Mouse (Mus musculus) kidney, postnatal 14 days (tissue): ENCODE data around the gene Tusc2.

Experiments used
- DNase-seq: peaks from one replicate; pipeline ENCODE4 v3.0.0; 2022; ENCODE audit warnings: mixed read lengths

Gene Tusc2

DNA sequence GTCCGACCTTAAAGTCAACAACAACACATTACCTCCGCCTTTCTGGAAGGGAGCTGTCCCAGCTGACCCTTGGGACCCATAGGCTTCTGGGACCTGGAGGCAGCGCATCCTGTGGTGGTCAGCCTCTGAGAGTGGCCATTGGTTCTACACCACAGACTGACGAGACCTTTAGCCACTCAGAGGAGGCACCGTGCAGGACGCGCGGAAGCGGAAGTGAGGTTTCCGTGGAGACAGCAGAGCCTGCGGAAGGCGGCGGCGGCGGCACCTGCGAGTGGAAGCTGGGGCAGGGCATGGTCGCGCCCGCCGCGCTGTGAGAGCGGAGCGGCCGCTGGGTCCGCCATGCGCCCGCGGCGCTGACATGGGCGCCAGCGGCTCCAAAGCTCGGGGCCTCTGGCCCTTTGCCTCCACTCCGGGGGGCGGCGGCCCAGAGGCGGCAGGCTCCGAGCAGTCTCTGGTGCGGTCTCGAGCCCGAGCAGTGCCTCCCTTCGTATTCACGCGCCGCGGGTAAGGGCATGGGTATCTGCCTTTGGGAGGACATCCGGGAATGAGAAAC, at the start of gene Tusc2:
Gene Tusc2, plus strand, starts transcription at position 227 of the 553 bp plus-strand sequence.
- peak; percentile 97 for DNase-seq

GRCm38 (mm10) chr9:107514303-107514955, 48.6 kb upstream of the Tusc2 start:
- peak; percentile 83 for DNase-seq

GRCm38 (mm10) chr9:107520331-107520730, 42.7 kb upstream of the Tusc2 start:
- no peak for DNase-seq

- DNase-seq: no peak
Measured at GRCm38 (mm10) chr9:107521190-107521589, 41.9 kb upstream of the Tusc2 start.

DNA sequence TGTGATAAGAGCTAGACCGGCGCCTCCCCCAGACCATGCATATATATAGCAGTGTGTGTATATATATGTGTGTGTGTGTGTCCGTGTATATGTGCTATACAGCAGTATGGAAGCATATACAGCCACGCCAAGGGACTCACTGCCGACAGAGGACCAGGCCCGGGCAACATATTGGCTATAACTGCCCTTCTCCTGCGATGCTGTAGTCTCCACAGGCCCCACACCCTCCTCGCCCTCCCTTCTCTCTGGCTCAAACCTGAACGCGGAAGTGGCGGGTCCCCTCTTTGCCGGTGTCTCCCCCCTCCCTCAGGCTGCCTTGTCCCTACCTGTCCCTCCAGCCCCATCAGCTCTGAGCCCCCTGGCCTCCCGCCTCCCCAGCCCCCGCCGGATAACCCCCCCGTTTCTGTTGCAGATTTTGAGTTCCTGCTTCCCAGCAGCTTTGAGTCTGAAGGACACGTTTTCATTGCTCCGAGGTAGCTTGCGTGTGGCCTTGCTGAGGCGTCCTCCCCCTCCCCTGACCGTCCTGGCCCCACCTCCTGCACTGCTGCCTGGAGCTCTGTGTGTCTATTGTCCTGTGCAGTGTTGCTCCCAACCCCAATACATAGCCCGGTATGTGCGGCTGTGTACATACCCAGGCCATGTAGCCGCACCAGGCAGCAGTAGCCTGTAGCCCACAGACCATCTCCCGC, 41.2 kb upstream of the Tusc2 start:
- DNase-seq: no peak

DNA sequence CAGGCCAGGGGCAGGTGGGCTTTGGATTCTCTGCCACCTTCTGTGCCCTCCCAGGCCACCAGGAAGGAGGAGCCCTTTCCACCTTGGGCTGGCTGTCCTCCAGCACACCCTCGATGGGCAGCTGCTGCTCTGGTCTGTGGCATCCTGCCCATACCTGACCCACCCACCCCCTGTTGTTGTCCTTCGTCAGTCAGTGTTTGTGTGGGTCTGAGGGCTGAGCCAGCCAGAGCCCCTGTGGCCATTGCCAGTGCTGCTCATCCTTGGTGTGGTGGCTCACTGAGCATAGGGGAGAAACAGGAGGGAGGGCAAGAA, 40.7 kb upstream of the Tusc2 start:
- no peak for DNase-seq

DNA sequence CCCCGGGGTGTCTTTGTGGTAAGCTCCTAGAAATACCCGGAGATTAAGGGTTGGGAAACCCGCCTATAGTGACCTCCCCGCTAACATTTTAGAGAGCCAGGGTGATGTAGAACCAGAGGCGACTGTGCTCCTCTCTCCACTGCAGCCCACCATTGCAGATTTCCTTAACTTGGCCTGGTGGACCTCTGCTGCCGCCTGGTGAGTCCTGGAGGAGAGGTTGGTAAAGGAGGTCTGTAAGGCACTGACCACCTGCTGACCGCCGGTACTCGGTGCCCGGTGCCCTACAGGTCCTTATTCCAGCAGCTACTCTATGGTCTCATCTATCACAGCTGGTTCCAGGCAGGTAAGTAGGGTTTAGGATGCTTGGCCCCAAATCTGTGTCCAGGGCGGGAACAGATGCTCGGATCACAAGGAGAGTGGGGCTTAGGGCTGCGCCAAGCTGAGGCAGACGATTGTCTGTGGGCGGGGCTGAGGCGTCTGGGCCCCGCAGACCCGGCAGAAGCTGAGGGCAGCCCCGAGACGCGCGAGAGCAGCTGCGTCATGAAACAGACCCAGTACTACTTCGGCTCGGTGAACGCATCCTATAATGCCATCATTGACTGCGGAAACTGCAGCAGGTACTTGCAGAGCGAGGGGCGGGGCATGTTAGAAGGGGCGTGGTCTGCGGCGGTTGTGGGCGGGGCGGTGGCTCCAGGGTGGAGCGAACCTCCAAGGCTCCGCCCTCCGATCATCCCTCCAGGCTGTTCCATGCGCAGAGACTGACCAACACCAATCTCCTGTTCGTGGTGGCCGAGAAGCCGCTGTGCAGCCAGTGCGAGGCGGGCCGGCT, 36.6 kb upstream of the Tusc2 start:
- peak; percentile 87 for DNase-seq

GRCm38 (mm10) chr9:107533791-107534407, 29.2 kb upstream of the Tusc2 start, which contains the start of gene Tmem115:
TSS of gene Tmem115 (plus strand) at chr9:107533945.
- peak; percentile 97 for DNase-seq

- no peak for DNase-seq
Measured at GRCm38 (mm10) chr9:107534408-107535202, 28.4 kb upstream of the Tusc2 start.

GRCm38 (mm10) chr9:107538231-107538630, 24.8 kb upstream of the Tusc2 start:
- DNase-seq: no peak

DNA sequence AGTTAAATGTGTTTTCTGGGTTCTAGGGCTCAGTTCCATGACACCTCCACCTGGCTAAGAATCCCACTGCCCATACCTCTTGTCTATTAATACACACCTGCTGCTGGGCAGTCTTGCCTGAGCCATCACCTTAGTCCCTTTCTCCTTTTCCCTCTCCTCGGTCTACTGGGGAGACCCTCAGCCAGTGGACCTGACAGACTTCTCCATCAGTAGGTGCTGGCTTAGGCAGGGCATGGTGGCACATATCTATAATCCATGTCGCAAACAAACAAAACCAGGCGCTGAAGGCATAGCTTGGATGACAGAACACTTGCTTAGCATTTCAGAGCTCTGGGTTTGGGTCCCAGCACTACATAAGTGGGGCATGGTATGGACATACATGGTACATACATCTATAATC, 24.3 kb upstream of the Tusc2 start:
- DNase-seq: no peak

GRCm38 (mm10) chr9:107539940-107540339, 23.1 kb upstream of the Tusc2 start:
- DNase-seq: no peak

GRCm38 (mm10) chr9:107540420-107540819, 22.6 kb upstream of the Tusc2 start:
- DNase-seq: no peak

DNA sequence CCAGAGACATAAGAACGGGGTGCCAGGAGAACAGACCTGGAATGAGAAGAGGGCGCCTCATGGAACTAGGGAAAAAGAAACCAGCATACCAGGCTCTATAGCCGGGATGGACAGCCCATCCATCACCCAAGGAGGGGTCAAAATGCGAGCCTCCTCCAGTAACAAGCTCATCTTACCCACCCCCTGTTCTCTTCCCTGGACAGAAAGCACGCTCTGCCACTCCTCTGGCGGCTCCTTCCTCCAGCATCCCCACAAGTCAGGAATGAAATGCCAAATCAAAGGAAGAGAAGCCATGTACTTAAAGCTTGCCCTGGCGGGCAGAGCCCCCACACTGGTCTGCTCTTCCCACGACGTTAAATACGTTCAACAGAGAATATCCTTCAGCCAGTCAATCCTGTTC, 22.1 kb upstream of the Tusc2 start:
- DNase-seq: no peak

GRCm38 (mm10) chr9:107541474-107542351, 21.3 kb upstream of the Tusc2 start, which contains the start of the genes Cyb561d2 and Nprl2:
TSS of gene Cyb561d2 (minus strand) at chr9:107542193.
TSS of gene Nprl2 (plus strand) at chr9:107542226.
- peak; percentile 96 for DNase-seq

DNA sequence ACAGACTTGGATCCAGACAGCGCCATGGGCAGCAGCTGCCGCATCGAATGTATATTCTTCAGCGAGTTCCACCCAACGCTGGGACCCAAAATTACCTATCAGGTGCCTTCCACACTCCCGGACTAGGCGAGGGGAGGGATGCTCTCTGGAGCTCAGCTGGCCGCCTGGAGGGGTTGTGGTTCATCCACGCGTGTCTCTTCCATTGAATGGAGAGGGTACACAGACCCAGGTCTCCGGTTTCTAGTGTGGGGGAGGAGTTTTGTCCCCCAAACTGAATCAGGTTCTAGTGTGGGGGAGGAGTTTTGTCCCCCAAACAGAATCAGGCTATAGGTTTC, 20.7 kb upstream of the Tusc2 start:
- no peak for DNase-seq

DNA sequence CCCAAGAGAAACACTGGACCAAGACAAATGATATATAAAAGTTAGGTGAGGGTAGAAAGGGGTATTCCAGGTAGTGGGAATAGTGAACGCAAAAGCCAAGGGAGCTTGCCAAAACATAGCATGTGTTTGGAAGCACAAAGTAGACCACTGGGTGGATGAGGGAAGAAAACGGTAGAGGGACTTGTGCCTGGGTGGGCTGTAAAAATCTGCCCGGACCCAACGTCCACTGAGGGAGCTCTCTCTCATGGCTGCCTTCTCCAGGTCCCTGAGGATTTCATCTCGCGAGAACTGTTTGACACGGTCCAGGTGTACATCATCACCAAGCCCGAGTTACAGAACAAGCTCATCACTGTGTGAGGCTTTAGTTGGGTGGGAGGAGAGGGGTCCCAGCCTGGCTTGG, 20.3 kb upstream of the Tusc2 start:
- DNase-seq: no peak

GRCm38 (mm10) chr9:107543299-107543698, 19.8 kb upstream of the Tusc2 start:
- no peak for DNase-seq

GRCm38 (mm10) chr9:107544196-107544700, 18.8 kb upstream of the Tusc2 start:
- DNase-seq: no peak

GRCm38 (mm10) chr9:107544729-107545128, 18.3 kb upstream of the Tusc2 start:
- DNase-seq: no peak

DNA sequence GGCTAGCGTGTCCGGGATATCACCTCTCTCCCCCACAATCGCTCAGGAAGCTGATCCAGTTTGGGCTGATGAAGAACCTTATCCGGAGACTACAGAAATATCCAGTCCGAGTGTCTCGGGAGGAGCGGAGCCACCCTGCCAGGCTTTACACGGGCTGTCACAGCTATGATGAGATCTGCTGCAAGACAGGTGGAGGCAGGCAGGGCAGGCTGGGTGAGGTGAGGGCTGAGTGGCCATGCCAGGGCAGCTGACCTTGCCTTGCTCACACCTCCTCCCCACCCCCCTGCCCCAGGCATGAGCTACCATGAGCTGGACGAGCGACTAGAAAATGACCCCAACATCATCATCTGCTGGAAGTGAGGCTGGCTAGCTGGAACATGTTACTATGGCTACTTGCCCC, 17.9 kb upstream of the Tusc2 start:
- no peak for DNase-seq
